Mouse (Mus musculus) subcutaneous adipose tissue, adult 2 months (tissue): Measurements from ENCODE around the gene Pak6. TPM values are rescaled to one million over a fixed set of nuclear protein-coding genes. Genes with fewer than 3 reads are reported as not detected.

ENCODE experiments used
- polyA plus RNA-seq: library from polyadenylated mRNA; depleted of rRNA; stranded (reverse); fragments of >200 nt; gene quantifications from 2 replicates; pipeline ENCODE4 v1.2.3, GENCODE M21; 2012; ENCODE audit warnings: low replicate concordance; rRNA removed

The Pak6 gene
- polyA plus RNA-seq, result 0.20 and 0.90 TPM in 2 replicates

GRCm38 (mm10) chr2:118662902-118663803, at the start of gene Pak6:
Gene Pak6 (plus strand): TSS chr2:118663303.

DNA sequence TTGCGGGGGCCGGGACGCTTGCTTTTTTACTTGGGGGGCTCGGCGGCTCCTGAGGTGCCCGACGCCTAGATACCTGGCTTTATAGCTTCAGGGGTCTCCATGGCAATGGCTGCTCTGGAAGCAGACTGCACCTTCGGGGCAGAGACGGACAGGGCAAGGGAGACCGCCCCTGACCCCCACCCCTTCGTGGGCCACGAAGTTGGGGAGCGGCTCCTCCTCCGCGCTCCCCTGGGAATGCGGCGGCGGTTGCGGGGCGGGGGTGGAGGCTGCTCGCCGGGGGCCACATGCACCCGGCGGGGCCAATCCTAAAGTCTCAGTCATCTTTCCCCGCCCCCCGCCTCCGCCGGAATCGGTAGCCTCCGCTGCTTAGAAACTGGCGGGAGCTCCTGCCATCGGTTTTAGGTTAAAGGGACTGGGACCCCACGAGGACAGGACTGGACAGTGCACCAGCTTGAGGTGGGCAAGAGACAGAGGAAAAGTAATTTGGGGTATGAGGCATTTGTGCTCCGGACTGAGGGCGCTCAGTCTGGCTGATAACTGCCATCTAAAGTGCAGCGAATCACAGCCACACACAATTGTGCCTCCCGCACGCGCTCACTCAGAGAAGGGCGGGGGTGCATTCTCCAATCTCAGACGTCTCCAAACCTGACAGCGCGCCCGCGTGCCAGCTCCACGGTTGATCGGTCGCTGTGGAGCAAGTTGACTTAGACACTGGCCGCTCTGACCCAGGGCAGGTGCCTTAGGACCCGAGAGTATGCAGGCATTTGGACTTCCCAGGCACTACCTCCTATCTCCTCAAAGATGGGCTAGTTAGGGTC, 41.0 kb downstream of the Pak6 start, which contains the start of gene Ankrd63:
Gene Ankrd63, minus strand, starts transcription at position 51 of the 818 bp plus-strand sequence.

GRCm38 (mm10) chr2:118728337-118728736, 65.2 kb downstream of the Pak6 start, which contains the start of gene Plcb2:
Gene Plcb2 (minus strand): TSS chr2:118728438.

GRCm38 (mm10) chr2:118745232-118745884, 82.3 kb downstream of the Pak6 start, which contains the start of gene Inafm2:
Gene Inafm2 (plus strand): TSS chr2:118745758.

Other genes starting within 250 kb of the Pak6 start
- gene Srp14, start 183.6 kb upstream of the Pak6 start, polyA plus RNA-seq, result 60.0 and 73.3 TPM in 2 replicates
- 16.8 and 32.6 TPM in 2 replicates for gene Bmf, start 113.6 kb upstream of the Pak6 start, polyA plus RNA-seq
- gene Bub1b, start 65.1 kb upstream of the Pak6 start, polyA plus RNA-seq, result 2.6 and 7.7 TPM in 2 replicates
- 0.01 and 0.03 TPM in 2 replicates for gene Ankrd63, start 40.7 kb downstream of the Pak6 start, polyA plus RNA-seq
- 2.3 and 6.4 TPM in 2 replicates for gene Plcb2, start 65.1 kb downstream of the Pak6 start, polyA plus RNA-seq
- 14.2 and 16.8 TPM in 2 replicates for gene Inafm2, start 82.5 kb downstream of the Pak6 start, polyA plus RNA-seq
- 12.7 and 19.0 TPM in 2 replicates for gene Ccdc9b, start 99.4 kb downstream of the Pak6 start, polyA plus RNA-seq
- 0.30 and 0.39 TPM in 2 replicates for gene Phgr1, start 109.5 kb downstream of the Pak6 start, polyA plus RNA-seq
- 1.0 and 3.3 TPM in 2 replicates for gene Disp2, start 116.4 kb downstream of the Pak6 start, polyA plus RNA-seq
- gene Knstrn, start 150.7 kb downstream of the Pak6 start, polyA plus RNA-seq, result 0.80 and 4.4 TPM in 2 replicates
- 111 and 220 TPM in 2 replicates for gene Ivd, start 198.7 kb downstream of the Pak6 start, polyA plus RNA-seq
- 14.8 and 19.0 TPM in 2 replicates for gene Bahd1, start 237.1 kb downstream of the Pak6 start, polyA plus RNA-seq